Mouse (Mus musculus): ENCODE results near the gene Galnt5. TPM values are rescaled to one million over a fixed set of nuclear protein-coding genes. Genes with fewer than 3 reads are reported as not detected.

Galnt5 gene
- total RNA-seq (2023) = not detected

DNA sequence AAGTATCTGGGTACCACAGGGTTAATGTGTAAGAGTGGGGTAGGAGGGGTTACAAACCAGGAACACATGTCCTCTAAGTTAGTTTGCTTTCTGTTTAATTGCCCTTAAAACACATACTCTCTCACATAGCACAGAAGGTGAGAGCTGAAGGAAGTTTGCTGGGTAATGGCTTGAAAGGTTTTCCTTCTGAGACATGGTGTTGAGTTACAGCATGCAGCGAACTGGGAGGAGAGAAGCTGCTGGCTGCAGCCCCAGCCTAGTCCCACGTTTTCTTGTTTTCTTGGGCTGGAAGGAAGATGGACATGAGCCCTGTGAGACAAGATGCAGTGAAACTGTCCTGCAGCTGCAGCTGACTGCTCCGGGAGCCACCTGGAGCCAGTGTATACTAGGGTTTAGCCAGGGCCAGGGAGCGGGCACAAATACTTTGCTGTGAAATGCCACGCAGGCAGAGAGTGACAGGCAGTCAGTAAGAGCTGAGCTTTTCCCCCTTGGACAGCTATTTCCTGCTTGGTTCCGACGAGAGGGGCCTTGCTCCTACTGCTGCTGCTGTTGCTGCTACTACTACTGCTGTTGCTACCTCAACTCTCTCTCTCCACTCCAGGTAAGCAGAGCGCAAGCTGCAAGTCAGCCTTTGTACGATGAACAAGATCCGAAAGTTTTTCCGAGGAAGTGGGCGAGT is at the start of gene Galnt5:
Gene Galnt5 (plus strand): TSS at position 133 of the 679 bp plus-strand sequence.

DNA sequence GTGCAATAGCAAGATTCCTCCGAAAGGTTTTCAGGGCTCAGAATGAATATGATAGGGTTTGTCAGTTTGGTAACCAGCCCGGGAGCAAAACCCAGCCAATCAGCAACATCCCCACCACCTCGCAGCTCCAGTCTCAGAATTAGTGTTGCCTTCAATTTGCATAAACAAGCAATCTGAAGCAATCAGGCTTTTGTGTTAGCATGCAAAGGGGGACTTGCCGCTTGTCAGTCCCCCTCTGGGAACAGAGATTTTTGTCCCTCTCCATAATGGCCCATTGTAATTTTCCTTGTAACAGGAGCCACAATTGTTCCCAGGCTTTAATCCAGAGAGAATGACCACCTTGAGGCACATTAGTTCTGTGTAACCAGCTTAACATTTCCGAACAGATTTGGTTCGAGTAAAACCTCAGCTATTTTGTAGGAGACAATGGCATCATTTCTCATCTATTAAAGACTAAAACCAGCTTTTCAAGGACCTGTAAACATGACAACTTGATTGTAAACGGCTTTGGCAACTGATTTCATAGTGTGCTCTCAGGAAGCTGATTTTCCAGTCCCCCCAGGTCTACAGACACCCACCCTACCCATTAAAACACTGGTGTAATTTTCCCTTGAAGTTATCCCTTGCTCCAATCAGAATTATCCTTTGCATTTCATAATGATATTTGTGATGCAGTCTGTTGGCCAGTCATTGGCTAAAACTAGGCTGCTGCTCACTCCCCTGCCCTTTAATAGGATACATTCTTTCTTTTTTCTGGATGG is 55.3 kb downstream of the Galnt5 start, which contains the start of gene Ermn:
Gene Ermn (minus strand): TSS at position 44 of the 761 bp plus-strand sequence.

Other genes with a start within 250 kb of the Galnt5 start
- gene Ermn, start 55.0 kb downstream of the Galnt5 start, total RNA-seq (2023) = not detected
- 100 to 1,000 TPM; 693 to 722 TPM for gene Cytip, start 197.6 kb downstream of the Galnt5 start, total RNA-seq (2023)